Mouse (Mus musculus) kidney, adult 9 months (tissue): ENCODE results near the gene Mest.

Experiments
- DNase-seq: peaks from one replicate; pipeline ENCODE4 v3.0.0; 2022

Gene Mest

DNA sequence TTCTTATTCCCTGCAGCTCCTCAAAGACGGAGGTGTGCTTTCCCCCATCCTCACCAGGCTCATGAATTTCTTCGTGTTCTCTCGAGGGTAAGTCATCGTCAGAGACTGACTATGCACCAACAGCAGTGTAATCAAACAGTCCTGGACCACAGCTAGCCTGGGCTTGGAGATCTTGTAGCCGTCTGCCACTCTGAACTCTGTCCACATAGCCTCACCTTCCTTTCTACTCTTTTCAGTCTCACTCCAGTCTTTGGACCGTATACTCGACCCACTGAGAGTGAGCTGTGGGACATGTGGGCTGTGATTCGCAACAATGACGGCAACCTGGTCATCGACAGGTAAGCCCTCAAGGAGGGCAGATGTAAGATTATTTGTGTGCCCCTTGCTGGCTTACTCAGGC lies 21.5 kb downstream of the Mest start:
- no peak for DNase-seq

DNA sequence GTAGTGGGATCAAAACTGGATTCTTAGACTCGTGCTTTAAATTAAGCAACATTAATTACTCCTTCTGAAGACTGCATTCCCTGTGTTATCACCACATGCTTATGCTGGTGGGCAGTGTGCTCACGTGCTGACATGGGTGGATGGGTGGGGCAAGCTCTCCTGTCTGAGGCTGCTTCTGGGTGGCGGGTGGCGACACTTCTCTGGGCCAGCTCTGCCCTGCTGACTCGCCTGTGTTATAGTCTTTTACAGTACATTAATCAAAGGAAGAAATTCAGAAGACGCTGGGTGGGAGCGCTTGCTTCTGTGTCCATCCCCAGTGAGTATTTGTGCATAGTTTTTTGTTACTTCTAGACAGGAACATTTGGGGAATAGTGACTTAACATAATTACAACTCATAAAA lies 22.2 kb downstream of the Mest start:
- DNase-seq = no peak

DNA sequence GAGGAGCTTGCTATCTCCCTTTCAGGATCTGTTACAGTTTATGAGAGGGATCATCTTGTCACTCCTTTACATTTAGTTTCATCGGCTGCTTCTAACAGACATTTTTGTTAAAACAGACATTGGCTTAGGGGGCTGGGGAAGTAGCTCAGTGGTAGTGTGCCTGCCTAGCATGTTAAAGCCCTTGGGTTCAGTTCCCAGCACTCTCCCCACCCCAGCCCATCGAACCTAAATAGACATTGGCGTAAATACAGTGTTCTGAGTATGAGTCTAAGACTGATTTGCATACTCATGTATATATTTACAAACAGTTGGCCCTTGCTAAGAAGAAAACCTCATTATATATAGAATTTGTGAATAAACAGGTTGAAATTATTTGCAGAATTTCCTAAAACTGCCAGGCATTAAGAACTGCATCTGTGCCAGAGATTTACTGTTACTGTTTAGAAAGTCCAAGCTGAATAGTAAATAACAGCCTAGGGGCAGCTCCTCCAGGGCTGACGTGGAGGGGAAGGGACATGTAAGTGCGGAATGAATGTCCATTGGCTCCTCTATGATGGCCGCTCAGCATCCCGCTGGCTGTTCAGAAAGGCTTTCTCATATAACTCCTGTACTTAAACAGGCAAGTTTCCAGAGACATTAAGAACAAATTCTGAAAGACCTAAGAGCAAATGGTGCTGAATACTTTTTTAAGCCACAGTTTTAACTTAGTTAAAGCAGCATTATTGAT lies 24.4 kb downstream of the Mest start:
- DNase-seq = no peak

DNA sequence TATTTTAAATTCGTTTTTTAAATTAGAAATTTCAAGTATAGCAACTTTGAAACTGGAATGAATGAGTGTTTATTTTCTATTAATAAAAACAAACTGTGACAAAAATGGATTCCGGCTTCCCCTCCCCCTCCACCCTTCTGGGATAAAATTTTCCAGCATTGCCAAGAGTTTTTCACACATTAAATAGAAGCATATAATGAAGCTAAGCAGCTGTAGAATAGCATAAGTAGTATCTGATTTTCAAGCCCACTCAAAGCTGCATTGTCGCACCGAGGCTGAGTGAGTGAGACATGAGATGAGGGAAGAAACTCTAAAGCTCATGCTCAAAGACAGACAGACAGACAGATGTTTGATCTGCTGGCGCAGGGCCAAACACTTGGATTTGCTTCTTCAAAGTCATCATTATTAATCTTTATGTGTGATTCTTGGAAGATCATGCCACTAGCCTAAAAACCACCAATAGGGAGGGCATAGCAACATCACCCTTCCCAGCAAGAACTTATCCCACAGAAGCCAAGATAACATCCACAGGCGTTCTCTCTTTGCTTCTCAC lies 25.1 kb downstream of the Mest start:
- DNase-seq = no peak

DNA sequence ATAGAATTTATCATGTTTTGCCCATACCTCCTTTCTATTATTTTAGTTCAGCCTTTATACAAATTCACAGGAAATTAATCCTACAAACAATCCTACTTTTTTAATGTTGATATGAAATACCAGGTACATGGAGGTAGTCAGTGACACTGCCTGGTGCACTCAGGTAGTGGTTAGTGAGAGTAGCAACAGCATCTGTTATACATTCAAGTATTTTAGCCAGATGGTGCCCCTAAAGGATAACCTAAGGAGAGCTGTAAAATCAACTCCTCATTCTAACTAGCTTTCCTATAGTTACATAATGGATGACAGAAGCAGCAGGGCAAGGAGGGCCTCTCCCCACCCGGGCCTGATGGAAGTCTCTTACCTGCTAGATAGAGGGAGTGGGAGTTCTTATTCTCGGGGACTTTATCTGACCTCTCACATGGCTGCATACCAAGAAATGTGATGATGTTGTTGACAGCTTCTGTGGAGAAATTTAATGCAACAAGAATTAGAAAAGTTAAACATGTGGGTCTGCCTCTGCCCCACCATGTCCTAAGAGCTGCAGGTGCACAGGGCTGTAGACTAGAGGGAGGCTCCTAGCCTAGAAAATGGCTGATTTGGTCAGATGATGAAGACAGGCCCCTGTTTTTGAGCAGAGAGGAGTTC lies 25.8 kb downstream of the Mest start:
- DNase-seq = no peak

DNA sequence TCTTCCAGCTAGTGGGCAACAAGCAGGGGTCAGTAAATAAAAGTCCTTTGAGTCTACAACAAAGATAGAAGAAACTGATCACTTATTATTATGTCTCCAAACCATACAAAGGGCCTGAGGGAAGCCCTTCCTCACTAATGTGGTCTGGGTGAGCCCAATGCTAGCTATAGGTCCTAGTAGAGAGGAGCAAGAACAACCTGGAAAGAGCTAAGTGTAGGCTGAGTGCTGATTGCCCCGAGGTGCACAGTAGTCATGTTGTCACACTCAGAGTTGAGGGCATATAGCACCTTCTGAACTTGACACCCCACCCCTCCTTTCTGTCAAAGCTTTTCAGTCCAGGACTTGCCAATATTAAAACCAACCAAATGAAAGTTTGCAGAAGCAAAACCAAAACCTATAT lies 26.5 kb downstream of the Mest start:
- DNase-seq = no peak

DNA sequence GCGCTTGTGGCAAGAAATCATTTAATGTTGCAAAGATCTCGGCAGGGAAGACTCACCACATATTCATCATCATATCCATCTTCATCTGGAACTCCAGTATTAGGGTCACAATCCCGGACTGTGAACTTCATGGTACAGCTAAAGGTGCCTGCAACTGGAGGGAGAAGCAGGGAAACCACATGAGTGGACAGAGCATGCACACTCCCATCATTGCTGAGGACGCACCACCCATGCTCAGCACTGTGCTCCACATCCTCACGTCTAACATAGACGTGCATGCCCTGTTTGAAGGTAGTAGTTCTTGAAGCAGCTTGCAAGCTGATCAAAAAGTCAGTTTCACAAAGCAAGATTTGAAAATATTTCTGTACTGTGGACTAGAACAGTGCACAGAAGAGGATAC lies 27.1 kb downstream of the Mest start:
- DNase-seq = no peak

DNA sequence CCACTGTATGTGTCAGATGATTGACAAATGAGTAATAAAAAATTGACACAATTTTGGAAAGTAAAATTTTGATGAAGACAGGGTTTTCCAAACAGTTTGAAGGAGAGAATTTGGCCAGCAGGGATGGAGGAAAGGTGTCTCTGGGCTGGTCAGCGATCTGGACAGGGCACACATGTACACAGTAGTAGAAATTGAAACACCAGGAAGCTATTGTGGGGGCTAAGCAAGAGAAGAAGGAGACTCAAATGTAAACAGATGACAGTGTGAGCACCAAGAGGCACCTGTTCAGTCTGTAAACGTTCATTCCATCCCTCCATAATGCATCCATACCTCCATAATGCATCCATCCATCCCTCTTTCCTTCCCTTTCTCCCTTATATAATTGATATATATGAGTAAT lies 27.9 kb downstream of the Mest start:
- DNase-seq = no peak
